Mouse (Mus musculus) heart, postnatal 25 days (tissue): Measurements from ENCODE around the gene Olfr1156. TPM values are rescaled to one million over a fixed set of nuclear protein-coding genes. Genes with fewer than 3 reads are reported as not detected.

Experiments
- DNase-seq: peaks from one replicate; pipeline ENCODE4 v3.0.0; 2022; ENCODE audit warnings: low spot score
- intact Hi-C: fragments of 180-260 bp; cut with DNase I; formaldehyde crosslinking; loops from one replicate; pipeline ENCODE4 v1.15.1; 2025
- total RNA-seq, 2 experiments: library from RNA; stranded (reverse); gene quantifications; 2 replicates each; pipeline ENCODE4 v1.2.3; 2021

The Olfr1156 gene
- not detected for total RNA-seq

DNA sequence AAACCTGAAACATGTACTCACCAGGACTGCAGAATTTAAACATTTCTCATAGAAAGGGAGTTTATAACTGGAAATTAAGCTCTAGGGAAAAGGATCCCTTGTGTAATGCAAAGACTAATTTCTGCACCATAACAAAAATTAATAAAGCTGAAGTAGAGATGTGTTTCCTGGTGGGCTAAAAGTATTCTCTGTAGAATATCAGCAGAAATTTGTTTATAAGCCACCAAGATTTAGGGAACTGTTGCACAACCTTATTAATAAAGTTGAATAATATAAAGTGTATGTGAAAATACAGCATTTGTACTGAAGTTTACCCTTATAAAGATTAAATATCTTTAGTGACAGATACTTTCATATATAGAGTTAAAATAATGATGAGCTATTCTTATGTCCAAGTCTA lies at the start of gene Olfr1156:
TSS of gene Olfr1156 (minus strand) at position 101 of the 400 bp plus-strand sequence.
- intact Hi-C loops = no loop called here
- DNase-seq = no peak

DNA sequence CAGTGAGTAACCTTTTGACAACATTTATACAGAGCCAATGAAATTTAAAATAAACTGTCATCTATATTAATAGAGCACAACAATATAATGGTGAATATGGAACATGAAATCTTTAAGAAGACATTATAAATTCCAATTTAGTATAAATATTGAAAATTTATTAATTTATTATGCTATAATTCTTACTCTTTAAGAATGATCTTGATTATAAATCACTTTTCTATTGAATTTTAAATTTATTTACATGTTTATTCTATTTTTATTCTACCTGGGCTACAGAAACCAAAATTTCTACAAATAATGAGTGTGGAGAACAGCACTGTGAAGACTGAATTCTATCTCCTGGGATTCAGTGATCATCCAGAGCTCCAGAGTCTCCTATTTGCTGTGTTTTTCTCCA lies 36.9 kb upstream of the Olfr1156 start, which contains the start of gene Olfr1158:
TSS of gene Olfr1158 (plus strand) at position 301 of the 400 bp plus-strand sequence.
- intact Hi-C loops = no loop called here
- no peak for DNase-seq

DNA sequence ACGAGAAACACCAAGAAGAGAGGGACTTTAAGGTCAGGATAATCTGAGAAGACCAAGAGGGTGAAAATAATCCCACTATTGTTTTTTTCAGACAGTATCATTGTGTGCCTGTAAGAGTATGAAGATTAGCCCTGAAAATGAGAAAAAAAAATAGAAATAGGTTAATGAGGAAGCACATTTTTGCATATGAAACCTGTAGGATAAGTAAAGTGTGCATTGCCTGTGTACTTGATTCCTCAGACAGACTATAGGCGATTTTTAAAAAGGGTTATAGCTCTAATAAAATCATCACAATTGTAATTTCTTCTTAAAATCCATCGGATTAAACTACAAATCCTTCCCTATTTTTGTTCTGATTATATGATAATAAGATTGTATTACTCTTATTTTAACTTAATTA lies 21.7 kb upstream of the Olfr1156 start, which contains the start of gene Olfr74:
TSS of gene Olfr74 (minus strand) at position 101 of the 400 bp plus-strand sequence.
- no peak for DNase-seq
- intact Hi-C loops = no loop called here

DNA sequence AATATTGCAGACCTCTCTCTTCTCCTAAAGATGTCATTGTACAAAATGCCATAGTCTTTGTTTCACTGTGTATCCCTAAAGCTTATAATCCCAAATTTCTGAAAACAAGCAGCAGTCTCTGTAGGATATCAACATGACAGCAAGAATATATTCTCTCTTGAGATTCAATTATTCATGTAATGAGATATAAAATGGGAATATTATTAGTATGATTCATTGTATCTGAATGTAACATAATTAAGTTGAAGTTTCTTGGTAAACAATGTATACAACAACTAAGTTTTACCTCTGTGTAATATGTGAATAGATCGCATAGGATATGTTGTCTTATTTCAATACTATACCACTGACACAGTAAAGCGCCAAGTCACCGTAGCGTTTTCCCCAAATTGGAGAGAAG lies 15.3 kb upstream of the Olfr1156 start, which contains the start of gene Olfr1157:
TSS of gene Olfr1157 (minus strand) at position 101 of the 400 bp plus-strand sequence.
- no peak for DNase-seq
- intact Hi-C loops = no loop called here

DNA sequence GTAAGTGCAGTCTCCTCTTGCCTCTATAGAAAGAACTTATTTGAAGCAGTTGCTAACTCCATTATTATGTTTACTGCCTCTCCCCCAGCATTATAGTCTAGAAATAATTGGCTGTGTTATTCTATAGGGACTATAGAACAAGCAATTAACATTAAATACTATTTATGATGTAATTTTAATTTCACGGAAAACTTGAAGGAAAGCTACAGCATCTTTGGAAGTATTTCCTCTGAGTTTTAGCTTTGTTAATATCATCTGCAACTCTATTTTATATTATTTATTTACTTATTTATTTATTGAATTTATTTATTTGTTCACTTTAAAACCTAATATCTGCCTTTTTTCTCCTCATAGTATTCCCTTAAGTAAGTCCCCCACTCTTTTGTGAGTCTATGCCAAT lies 7.9 kb downstream of the Olfr1156 start, which contains the start of gene Olfr1155:
TSS of gene Olfr1155 (minus strand) at position 101 of the 400 bp plus-strand sequence.
- intact Hi-C loops = no loop called here
- no peak for DNase-seq

DNA sequence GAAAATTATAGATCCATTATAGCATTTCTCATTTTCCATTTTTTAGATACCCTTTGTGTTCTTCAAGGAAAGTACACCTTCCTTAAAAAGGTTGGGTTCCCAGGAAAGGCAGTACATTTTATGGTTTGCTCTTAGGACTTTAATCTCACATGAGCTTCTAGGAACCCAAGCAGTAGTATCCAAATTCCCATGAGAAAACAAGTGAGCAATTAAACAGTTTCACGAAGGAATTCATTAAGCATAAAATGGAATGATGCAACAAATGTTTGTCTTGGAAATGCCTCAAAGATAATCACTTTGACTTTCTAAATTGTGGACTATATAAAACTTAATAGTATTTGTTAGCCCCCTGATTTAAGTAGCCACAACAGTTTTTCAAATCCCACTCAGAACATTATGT lies 47.8 kb downstream of the Olfr1156 start, which contains the start of gene Olfr1154:
TSS of gene Olfr1154 (minus strand) at position 101 of the 400 bp plus-strand sequence.
- DNase-seq = no peak
- intact Hi-C loops = no loop called here

Other genes with a start within 250 kb of the Olfr1156 start
- gene Olfr1137, start 239.9 kb downstream of the Olfr1156 start, total RNA-seq = not detected
- not detected for gene Olfr1138, start 213.1 kb downstream of the Olfr1156 start, total RNA-seq
- gene Olfr1140, start 209.3 kb downstream of the Olfr1156 start, total RNA-seq = not detected
- gene Olfr1141, start 199.1 kb downstream of the Olfr1156 start, total RNA-seq = not detected
- not detected for gene Olfr152, start 173.6 kb downstream of the Olfr1156 start, total RNA-seq
- gene Olfr1143, start 152.5 kb downstream of the Olfr1156 start, total RNA-seq = not detected
- not detected for gene Olfr1145, start 143.3 kb downstream of the Olfr1156 start, total RNA-seq
- not detected for gene Olfr1148, start 122.6 kb downstream of the Olfr1156 start, total RNA-seq
- gene Olfr1150-ps1, start 109.1 kb downstream of the Olfr1156 start, total RNA-seq = not detected
- not detected for gene Olfr1151, start 97.2 kb downstream of the Olfr1156 start, total RNA-seq
- not detected for gene Olfr1152, start 86.6 kb downstream of the Olfr1156 start, total RNA-seq
- gene Olfr1153, start 58.1 kb downstream of the Olfr1156 start, total RNA-seq = not detected
- not detected for gene Olfr1154, start 47.9 kb downstream of the Olfr1156 start, total RNA-seq
- gene Olfr1155, start 8.0 kb downstream of the Olfr1156 start, total RNA-seq = not detected
- gene Olfr1157, start 15.2 kb upstream of the Olfr1156 start, total RNA-seq = not detected
- gene Olfr74, start 21.6 kb upstream of the Olfr1156 start, total RNA-seq = not detected
- gene Olfr1158, start 37.0 kb upstream of the Olfr1156 start, total RNA-seq = not detected
- not detected for gene Olfr1160, start 55.2 kb upstream of the Olfr1156 start, total RNA-seq
- not detected for gene Olfr1161, start 69.7 kb upstream of the Olfr1156 start, total RNA-seq
- gene Olfr73, start 84.6 kb upstream of the Olfr1156 start, total RNA-seq = not detected
- not detected for gene Olfr1162, start 98.0 kb upstream of the Olfr1156 start, total RNA-seq
- gene Olfr1163, start 118.7 kb upstream of the Olfr1156 start, total RNA-seq = not detected
- gene Olfr1164, start 140.9 kb upstream of the Olfr1156 start, total RNA-seq = not detected
- not detected for gene Olfr1166, start 175.2 kb upstream of the Olfr1156 start, total RNA-seq
- not detected for gene Olfr1167, start 202.1 kb upstream of the Olfr1156 start, total RNA-seq
- not detected for gene Olfr1168, start 228.8 kb upstream of the Olfr1156 start, total RNA-seq